Mouse (Mus musculus): Measurements from ENCODE around the gene Gm6890. TPM values are rescaled to one million over a fixed set of nuclear protein-coding genes. Genes with fewer than 3 reads are reported as not detected.
"Not testable (repeated sequence)": the region's sequence is repeated elsewhere in the genome, so short reads cannot be mapped to it uniquely, and the experiment has no call there.

Gm6890 gene
- not detected for total RNA-seq (2021)
- long read RNA-seq, experiment 1, result 0 reads
- long read RNA-seq, experiment 2, result 0 reads

GRCm38 (mm10) chrX:74740627-74741026 is at the start of gene Gm6890:
Gene Gm6890, plus strand, starts transcription at chrX:74740927.
- DNase-seq; intact Hi-C loops (cut with DNase I): not testable (repeated sequence)

GRCm38 (mm10) chrX:74726195-74726594 is 14.5 kb upstream of the Gm6890 start:
- DNase-seq; intact Hi-C loops (cut with DNase I): not testable (repeated sequence)

GRCm38 (mm10) chrX:74770715-74771114 is 30.0 kb downstream of the Gm6890 start:
- DNase-seq; intact Hi-C loops (cut with DNase I): not testable (repeated sequence)

Other genes with a start within 250 kb of the Gm6890 start
- not detected for gene Olfr1326-ps1, start 166.0 kb upstream of the Gm6890 start, total RNA-seq (2021)
- gene Olfr1325, start 148.2 kb upstream of the Gm6890 start, total RNA-seq (2021), result not detected
- gene Gm5640, start 95.3 kb upstream of the Gm6890 start, total RNA-seq (2021), result not detected
- gene Gm5936, start 96.3 kb downstream of the Gm6890 start, total RNA-seq (2021), result not detected